Mouse (Mus musculus): ENCODE data around the gene Elovl6. TPM values are rescaled to one million over a fixed set of nuclear protein-coding genes. Genes with fewer than 3 reads are reported as not detected.

Elovl6 gene
- polyA plus RNA-seq, 1 experiment from 2014 or later, result 33.5 TPM

- H3K4me2 ChIP-seq, result no peak overlapping the region
- H3K4me1 ChIP-seq, result no peaks in the 10 kb centered on the region
- no peak overlapping the region for H3K27ac ChIP-seq
- WGBS, result 82% methylated on average over 11 of the region's 11 CpGs
- H3K9me3 ChIP-seq (replicated peaks), result no peaks in the 10 kb centered on the region
- peak; percentile 55; the same call in 1 of the 2 replicates for ATAC-seq
- peaks cover 41% of the 10 kb centered on the region for H3K36me3 ChIP-seq (ENCODE audit: poor library complexity, severe bottlenecking)
- no peak overlapping the region for H3K4me3 ChIP-seq
- H3K9ac ChIP-seq, result no peak overlapping the region
- no peaks in the 10 kb centered on the region for H3K27me3 ChIP-seq
Measured at GRCm38 (mm10) chr3:129634260-129634901, 102.2 kb downstream of the Elovl6 start.

- H3K9ac ChIP-seq, result no peak overlapping the region
- no peak overlapping the region for H3K4me3 ChIP-seq
- peaks cover 8% of the 10 kb centered on the region for H3K4me1 ChIP-seq
- H3K4me2 ChIP-seq, result no peak overlapping the region
- no peak overlapping the region for H3K27ac ChIP-seq
- peaks cover 25% of the 10 kb centered on the region for H3K36me3 ChIP-seq (ENCODE audit: poor library complexity, severe bottlenecking)
- no peaks in the 10 kb centered on the region for H3K27me3 ChIP-seq
- 95% methylated on average over 6 of the region's 6 CpGs for WGBS
- no peak for ATAC-seq
- no peaks in the 10 kb centered on the region for H3K9me3 ChIP-seq (replicated peaks)
Measured at GRCm38 (mm10) chr3:129637446-129637845, 105.3 kb downstream of the Elovl6 start.

- Histone ChIP-seq H3K4me2 (no peak overlapping the region), H3K36me3 (ENCODE audit: poor library complexity, severe bottlenecking) (peaks cover 13% of the 10 kb centered on the region), H3K27ac (no peak overlapping the region), H3K4me1 (peaks cover 8% of the 10 kb centered on the region), H3K27me3 (no peaks in the 10 kb centered on the region), H3K9me3 (replicated peaks) (no peaks in the 10 kb centered on the region), H3K9ac (no peak overlapping the region), H3K4me3 (no peak overlapping the region)
- no peak for ATAC-seq
- 69% methylated on average over 5 of the region's 5 CpGs for WGBS
Measured at GRCm38 (mm10) chr3:129639701-129640100, 107.5 kb downstream of the Elovl6 start.

GRCm38 (mm10) chr3:129640211-129641000 lies 108.3 kb downstream of the Elovl6 start:
- H3K27me3 ChIP-seq, result no peaks in the 10 kb centered on the region
- no peak overlapping the region for H3K9ac ChIP-seq
- 51% methylated on average over 10 of the region's 10 CpGs for WGBS
- peaks cover 13% of the 10 kb centered on the region for H3K36me3 ChIP-seq (ENCODE audit: poor library complexity, severe bottlenecking)
- H3K4me2 ChIP-seq, result no peak overlapping the region
- no peaks in the 10 kb centered on the region for H3K9me3 ChIP-seq (replicated peaks)
- ATAC-seq, result peak; percentile 91
- no peak overlapping the region for H3K4me3 ChIP-seq
- H3K27ac ChIP-seq, result no peak overlapping the region
- peaks cover 8% of the 10 kb centered on the region for H3K4me1 ChIP-seq

- H3K27ac ChIP-seq, result no peak overlapping the region
- no peaks in the 10 kb centered on the region for H3K9me3 ChIP-seq (replicated peaks)
- WGBS, result 86% methylated on average over 7 of the region's 7 CpGs
- H3K27me3 ChIP-seq, result no peaks in the 10 kb centered on the region
- H3K4me2 ChIP-seq, result no peak overlapping the region
- peaks cover 8% of the 10 kb centered on the region for H3K4me1 ChIP-seq
- peaks cover 10% of the 10 kb centered on the region for H3K36me3 ChIP-seq (ENCODE audit: poor library complexity, severe bottlenecking)
- no peak overlapping the region for H3K4me3 ChIP-seq
- H3K9ac ChIP-seq, result no peak overlapping the region
- no peak for ATAC-seq
Measured at GRCm38 (mm10) chr3:129641621-129642020, 109.5 kb downstream of the Elovl6 start.

GRCm38 (mm10) chr3:129645409-129645808 lies 113.3 kb downstream of the Elovl6 start:
- ATAC-seq, result no peak
- WGBS, result 78% methylated on average over 3 of the region's 3 CpGs

GRCm38 (mm10) chr3:129646781-129647180 lies 114.6 kb downstream of the Elovl6 start:
- Histone ChIP-seq H3K9ac (no peak overlapping the region), H3K27ac (no peak overlapping the region), H3K36me3 (ENCODE audit: poor library complexity, severe bottlenecking) (no peaks in the 10 kb centered on the region), H3K4me2 (no peak overlapping the region), H3K9me3 (replicated peaks) (no peaks in the 10 kb centered on the region), H3K27me3 (no peaks in the 10 kb centered on the region), H3K4me1 (peaks cover 6% of the 10 kb centered on the region; the same call in 1 of the 2 replicates), H3K4me3 (no peak overlapping the region)
- 84% methylated on average over 5 of the region's 5 CpGs for WGBS
- no peak for ATAC-seq

More at GRCm38 (mm10) chr3:129645409-129645808, 113.3 kb downstream of the Elovl6 start:
- H3K9me3 ChIP-seq (replicated peaks), result no peaks in the 10 kb centered on the region
- peaks cover 6% of the 10 kb centered on the region; the same call in 1 of the 2 replicates for H3K4me1 ChIP-seq
- H3K9ac ChIP-seq, result no peak overlapping the region
- H3K27ac ChIP-seq, result no peak overlapping the region
- no peak overlapping the region for H3K4me3 ChIP-seq
- H3K27me3 ChIP-seq, result no peaks in the 10 kb centered on the region
- no peak overlapping the region for H3K4me2 ChIP-seq
- H3K36me3 ChIP-seq (ENCODE audit: poor library complexity, severe bottlenecking), result no peaks in the 10 kb centered on the region

GRCm38 (mm10) chr3:129647312-129647711 lies 115.2 kb downstream of the Elovl6 start:
- ATAC-seq, result peak; percentile 37; the same call in 1 of the 2 replicates
- no peak overlapping the region for H3K27ac ChIP-seq
- H3K4me2 ChIP-seq, result no peak overlapping the region
- peaks cover 6% of the 10 kb centered on the region; the same call in 1 of the 2 replicates for H3K4me1 ChIP-seq
- WGBS, result 69% methylated on average over 10 of the region's 10 CpGs
- H3K4me3 ChIP-seq, result no peak overlapping the region
- no peaks in the 10 kb centered on the region for H3K27me3 ChIP-seq
- H3K36me3 ChIP-seq (ENCODE audit: poor library complexity, severe bottlenecking), result no peaks in the 10 kb centered on the region
- no peak overlapping the region for H3K9ac ChIP-seq
- no peaks in the 10 kb centered on the region for H3K9me3 ChIP-seq (replicated peaks)

GRCm38 (mm10) chr3:129648598-129648997 lies 116.4 kb downstream of the Elovl6 start:
- Histone ChIP-seq H3K9me3 (replicated peaks) (no peaks in the 10 kb centered on the region), H3K9ac (no peak overlapping the region), H3K4me2 (no peak overlapping the region), H3K27ac (no peak overlapping the region), H3K4me1 (peaks cover 6% of the 10 kb centered on the region; the same call in 1 of the 2 replicates), H3K36me3 (ENCODE audit: poor library complexity, severe bottlenecking) (no peaks in the 10 kb centered on the region), H3K4me3 (no peak overlapping the region), H3K27me3 (no peaks in the 10 kb centered on the region)
- WGBS, result 89% methylated on average over 5 of the region's 5 CpGs
- no peak for ATAC-seq

- 60% methylated on average over 8 of the region's 8 CpGs for WGBS
- no peaks in the 10 kb centered on the region for H3K9me3 ChIP-seq (replicated peaks)
- H3K36me3 ChIP-seq (ENCODE audit: poor library complexity, severe bottlenecking), result no peaks in the 10 kb centered on the region
- no peaks in the 10 kb centered on the region for H3K27me3 ChIP-seq
- no peak overlapping the region for H3K27ac ChIP-seq
- H3K4me1 ChIP-seq, result peaks cover 6% of the 10 kb centered on the region; the same call in 1 of the 2 replicates
- H3K4me2 ChIP-seq, result no peak overlapping the region
- no peak overlapping the region for H3K9ac ChIP-seq
- 0 out of 2 replicates have a peak, but pooled peaks have one; percentile 11 for ATAC-seq
- no peak overlapping the region for H3K4me3 ChIP-seq
Measured at GRCm38 (mm10) chr3:129649586-129650292, 117.6 kb downstream of the Elovl6 start.

- no peak for ATAC-seq
- no peak overlapping the region for H3K9ac ChIP-seq
Measured at GRCm38 (mm10) chr3:129650293-129650612, 118.1 kb downstream of the Elovl6 start.

GRCm38 (mm10) chr3:129650931-129651330 lies 118.8 kb downstream of the Elovl6 start:
- Histone ChIP-seq H3K4me3 (no peak overlapping the region), H3K36me3 (ENCODE audit: poor library complexity, severe bottlenecking) (no peaks in the 10 kb centered on the region)
- ATAC-seq, result no peak

More at GRCm38 (mm10) chr3:129650293-129650612, 118.1 kb downstream of the Elovl6 start:
- no peak overlapping the region for H3K27ac ChIP-seq
- no peak overlapping the region for H3K4me2 ChIP-seq
- H3K9me3 ChIP-seq (replicated peaks), result no peaks in the 10 kb centered on the region
- no peak overlapping the region for H3K4me3 ChIP-seq
- no peaks in the 10 kb centered on the region for H3K27me3 ChIP-seq
- no peaks in the 10 kb centered on the region for H3K36me3 ChIP-seq (ENCODE audit: poor library complexity, severe bottlenecking)
- peaks cover 6% of the 10 kb centered on the region; the same call in 1 of the 2 replicates for H3K4me1 ChIP-seq

More at GRCm38 (mm10) chr3:129650931-129651330, 118.8 kb downstream of the Elovl6 start:
- Histone ChIP-seq H3K9me3 (replicated peaks) (no peaks in the 10 kb centered on the region), H3K4me1 (peaks cover 6% of the 10 kb centered on the region; the same call in 1 of the 2 replicates), H3K27me3 (no peaks in the 10 kb centered on the region), H3K4me2 (no peak overlapping the region), H3K9ac (no peak overlapping the region), H3K27ac (no peak overlapping the region)
- WGBS, result 8% methylated on average over 1 of the region's 1 CpGs

All from forebrain, embryonic 13.5 days (tissue).